ENCODE assay signal across 9 mouse cellular contexts in genomic region chr11:11564266-11565044, GRCm38 (mm10).
DNase-seq lines count a peak whose midpoint lies in the region; ATAC-seq and TF ChIP-seq lines count a peak whose summit lies in the region.
"Had no signal": no experiment of that assay in that cellular context is flagged by ENCODE, and none has a peak within 500 bp of the region (broad histone marks: within the 10 kb centered on the region; RNA-seq: fewer than 3 reads in every experiment).

No protein-coding gene starts in this region.

- no peaks in the 10 kb centered on the region for H3K9me3 ChIP-seq in heart, embryonic 11.5 days (replicated peaks; ENCODE audit: control insufficient read depth, low read length)

- TF ChIP-seq POLR2A in bone marrow macrophage, adult 2 months (IDR thresholded peaks at IDR 0.05; ENCODE audit: borderline replicate concordance, low read depth, low read length) = no peak

- H3K4me3 ChIP-seq in heart, embryonic 11.5 days (ENCODE audit: low read depth, low read length) = no peak overlapping the region
- no peak overlapping the region for H3K4me3 ChIP-seq in bone marrow macrophage, adult 2 months (ENCODE audit: insufficient read depth, low read length)
- H3K4me3 ChIP-seq: erythroblast, embryonic 14.5 days had no signal

- H3K4me1 ChIP-seq in heart, embryonic 11.5 days (ENCODE audit: control insufficient read depth, insufficient read depth, low read length) = no peaks in the 10 kb centered on the region
- H3K4me1 ChIP-seq in bone marrow macrophage, adult 2 months (ENCODE audit: control insufficient read depth, insufficient read depth, low read length) = peaks cover 37% of the 10 kb centered on the region

- ATAC-seq in heart, embryonic 11.5 days (replicated peaks; ENCODE audit: insufficient number of reproducible peaks, low FRiP score, low TSS enrichment) = no peak
- ATAC-seq in megakaryocyte, adult 5-6 weeks (ENCODE audit: poor library complexity, severe bottlenecking) = peak; percentile 77

- H3K4me2 ChIP-seq in heart, embryonic 11.5 days = no peak overlapping the region

- H3K27me3 ChIP-seq in heart, embryonic 11.5 days (ENCODE audit: control insufficient read depth, insufficient read depth, low read length) = no peaks in the 10 kb centered on the region

- DNase-seq in heart, adult 8-10 months (ENCODE audit: low spot score) = peak; percentile 11
- peak; percentile 99 for DNase-seq in 416B (ENCODE audit: low read depth)
- no peak for DNase-seq in ovary, postnatal 14 days (ENCODE audit: low spot score)
- no peak for DNase-seq in yolk sac, embryonic 10.5 days (ENCODE audit: low spot score)
- DNase-seq in adrenal gland, adult 2 months = no peak

- H3K9ac ChIP-seq in heart, embryonic 11.5 days (ENCODE audit: low read depth, low read length) = no peak overlapping the region

- H3K36me3 ChIP-seq in heart, embryonic 11.5 days (ENCODE audit: control insufficient read depth, insufficient read depth, low read length) = no peaks in the 10 kb centered on the region

- no peak overlapping the region for H3K27ac ChIP-seq in heart, embryonic 11.5 days (ENCODE audit: low read depth, low read length)
- H3K27ac ChIP-seq in bone marrow macrophage, adult 2 months (ENCODE audit: insufficient read depth, low read depth, low read length) = peak overlapping the region; percentile 86

- WGBS in heart, embryonic 11.5 days (ENCODE audit: insufficient replicate concordance) = 70% methylated on average over 7 of the region's 7 CpGs

- TF ChIP-seq CTCF in bone marrow macrophage, adult 2 months (IDR thresholded peaks at IDR 0.05; ENCODE audit: low read depth, low read length) = no peak

Comparison
In these comparisons a context has a peak if more than half of its experiments do, and no peak if none do; other contexts are left out.
1. DNase-seq: peak in heart, adult 8-10 months (single experiment) and 416B (single experiment); none in ovary, postnatal 14 days (single experiment), yolk sac, embryonic 10.5 days (single experiment) and adrenal gland, adult 2 months (single experiment).